Mouse (Mus musculus) inflammation-experienced regulatory T-cells, adult 6 months (primary cell): Measurements from ENCODE around the gene Miga1. TPM values are rescaled to one million over a fixed set of nuclear protein-coding genes. Genes with fewer than 3 reads are reported as not detected.

ENCODE experiments used
- ATAC-seq: one replicate; pipeline ENCODE4 v1.8.0; 2017
- polyA plus RNA-seq, 3 experiments: library from polyadenylated mRNA; unstranded; fragments of 100-300 nt; shearing (Covaris generic); gene quantifications; one replicate each; pipeline ENCODE4 v1.2.1; 2017

Gene Miga1
- polyA plus RNA-seq: 10 to 100 TPM in 1 of 3 experiments, 1 to 10 TPM in 2; 2.4 to 10.1 (median 6.2) TPM

DNA sequence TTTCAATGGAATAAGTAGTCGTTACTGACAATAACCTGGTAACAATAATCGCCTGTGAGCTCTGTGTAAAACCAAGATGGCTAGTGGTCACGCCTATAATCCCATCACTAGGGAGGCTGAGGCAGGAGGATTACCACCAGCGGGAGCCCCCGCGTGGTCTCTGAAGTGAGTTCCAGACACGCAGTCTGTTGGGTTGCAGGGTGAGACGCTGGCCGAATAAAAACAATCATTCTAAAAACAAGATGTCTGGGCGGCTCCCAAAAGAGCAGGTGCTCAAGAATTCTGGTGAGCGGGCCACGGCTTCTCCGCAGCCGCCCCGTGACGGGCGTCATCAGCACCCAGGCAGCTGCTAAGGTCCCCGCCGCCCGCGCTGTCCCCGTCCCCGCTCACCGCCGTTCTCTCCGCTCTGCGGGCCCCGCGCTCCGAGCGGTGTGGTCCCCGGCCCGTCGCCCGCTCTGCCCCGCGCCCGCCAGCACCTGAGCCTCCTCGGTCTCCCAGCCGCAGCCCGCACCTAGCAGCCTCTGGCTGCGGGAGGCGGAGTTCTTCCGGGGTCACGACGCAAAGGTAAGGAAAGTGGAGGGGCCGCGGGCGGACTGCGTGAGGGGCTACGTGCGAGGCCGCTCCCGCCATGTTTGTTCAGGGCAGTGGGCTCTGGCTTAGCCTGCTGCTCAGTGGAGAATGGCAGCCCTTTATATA, at the start of gene Miga1:
TSS of gene Miga1 (minus strand) at position 546 of the 696 bp plus-strand sequence.
- ATAC-seq: peak; percentile 68

DNA sequence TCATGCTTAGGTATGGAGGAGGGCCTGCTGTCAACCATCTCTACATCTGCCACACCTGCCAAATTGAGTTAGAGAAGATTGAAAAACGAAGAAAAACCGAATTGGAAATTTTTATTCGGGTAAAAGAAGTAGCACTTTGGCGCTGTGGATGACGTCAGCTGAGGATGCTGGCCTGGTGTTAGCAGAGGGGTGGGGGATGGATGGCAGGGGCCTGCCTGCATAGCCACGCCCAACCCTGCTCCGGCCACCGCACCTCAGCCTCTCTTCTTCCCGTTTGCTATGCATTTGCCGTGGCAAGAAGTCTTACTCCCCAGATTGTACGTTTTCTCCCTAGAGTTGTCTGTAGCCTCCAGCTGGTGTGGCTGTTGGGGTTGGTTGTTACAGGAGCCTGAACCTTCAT, 43.9 kb upstream of the Miga1 start:
- no peak for ATAC-seq

DNA sequence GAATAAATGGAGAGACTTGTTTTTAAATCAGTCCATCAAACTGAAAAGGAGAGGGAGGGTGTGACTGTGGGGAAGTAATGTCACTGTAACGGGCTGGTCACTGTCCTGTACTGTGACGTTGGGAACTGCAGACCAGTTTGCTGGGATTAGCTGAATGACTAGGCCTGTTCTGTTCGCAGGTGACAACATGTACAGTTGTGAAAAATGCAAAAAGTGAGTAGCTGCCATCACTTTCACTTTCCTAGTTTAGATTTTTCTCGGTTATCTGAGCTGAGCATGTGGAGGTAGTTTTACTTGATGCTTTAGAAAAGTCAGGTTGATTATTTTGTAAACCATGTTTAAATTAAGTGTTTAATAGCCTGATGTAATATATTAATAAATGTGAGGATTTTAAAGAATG, 35.9 kb upstream of the Miga1 start:
- no peak for ATAC-seq

DNA sequence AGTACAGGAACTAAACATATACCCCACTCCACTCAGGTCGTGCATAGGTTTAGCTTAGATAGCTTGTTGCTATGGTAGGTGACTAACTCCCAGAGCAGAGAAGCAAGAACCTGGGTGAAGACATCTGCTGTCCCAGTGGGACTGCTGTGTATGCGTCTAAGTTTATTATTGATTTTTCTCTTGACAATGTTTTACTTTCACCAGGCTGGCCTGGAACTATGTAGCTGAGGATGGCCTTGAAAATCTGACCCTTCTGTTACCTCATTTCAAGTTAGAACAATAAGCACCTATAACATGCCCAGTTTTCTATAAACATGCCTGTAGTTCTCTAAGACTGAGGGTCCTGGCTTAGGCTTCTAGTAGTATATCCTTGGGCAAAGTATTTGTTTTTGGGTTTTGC, 24.0 kb upstream of the Miga1 start:
- ATAC-seq: no peak

DNA sequence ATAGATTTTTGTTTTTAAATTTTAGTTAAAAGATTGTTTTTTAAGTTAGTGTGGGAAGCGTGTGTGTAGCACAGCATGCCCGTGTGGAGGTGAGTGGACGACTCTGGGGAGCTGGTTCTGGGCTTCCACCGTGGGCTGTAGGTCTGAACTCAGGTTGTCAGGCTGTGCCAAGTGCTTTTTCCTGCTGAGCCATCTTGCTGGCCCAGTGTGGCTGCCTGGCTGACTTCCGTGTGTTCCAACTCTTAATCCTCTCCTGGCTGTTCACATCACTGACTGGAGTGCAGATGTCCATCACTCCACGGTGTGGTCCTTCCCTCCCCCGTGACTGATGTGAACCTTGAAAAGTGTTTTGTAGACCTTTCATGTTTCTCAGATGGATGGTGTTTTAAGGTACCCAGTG, 18.9 kb upstream of the Miga1 start:
- no peak for ATAC-seq

DNA sequence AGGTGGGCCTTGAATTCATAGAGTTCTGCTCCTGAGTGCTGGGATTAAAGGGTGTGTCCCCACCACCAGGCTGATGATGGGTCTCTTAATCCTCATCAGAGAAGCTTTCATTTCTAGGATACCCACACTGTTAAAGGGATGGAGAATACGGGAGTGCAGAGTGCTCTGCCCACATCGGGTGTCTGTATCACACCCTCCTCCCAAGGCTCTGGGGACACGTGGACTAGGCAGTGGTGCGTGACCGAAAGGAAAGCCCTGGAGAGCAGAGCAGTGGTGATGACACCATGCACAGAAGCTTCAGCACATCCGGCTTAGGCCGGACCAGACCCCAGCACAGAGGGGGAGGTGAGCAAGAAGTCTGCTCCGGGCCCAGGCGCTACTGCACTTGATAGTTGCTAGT, 16.5 kb upstream of the Miga1 start:
- no peak for ATAC-seq

DNA sequence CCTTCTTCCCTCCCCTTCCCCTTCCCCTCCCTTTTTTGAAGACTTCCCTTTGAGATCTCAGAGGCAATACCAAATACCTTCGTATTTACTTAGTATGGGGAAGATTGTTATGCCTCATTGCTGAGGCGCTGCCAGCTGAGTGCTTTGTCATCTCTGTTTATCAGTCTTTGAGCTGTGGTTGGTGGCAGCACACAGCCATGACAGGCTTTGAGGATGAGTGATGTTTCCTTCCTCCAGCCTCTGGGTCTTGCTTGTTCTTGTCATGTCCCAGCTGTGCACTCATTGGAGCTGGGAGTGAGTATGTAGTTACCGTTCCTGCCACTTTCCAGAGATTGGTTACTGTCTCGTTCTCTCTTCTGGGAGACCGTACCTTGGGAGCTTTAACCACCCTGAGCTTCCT, 15.2 kb upstream of the Miga1 start:
- ATAC-seq: no peak

DNA sequence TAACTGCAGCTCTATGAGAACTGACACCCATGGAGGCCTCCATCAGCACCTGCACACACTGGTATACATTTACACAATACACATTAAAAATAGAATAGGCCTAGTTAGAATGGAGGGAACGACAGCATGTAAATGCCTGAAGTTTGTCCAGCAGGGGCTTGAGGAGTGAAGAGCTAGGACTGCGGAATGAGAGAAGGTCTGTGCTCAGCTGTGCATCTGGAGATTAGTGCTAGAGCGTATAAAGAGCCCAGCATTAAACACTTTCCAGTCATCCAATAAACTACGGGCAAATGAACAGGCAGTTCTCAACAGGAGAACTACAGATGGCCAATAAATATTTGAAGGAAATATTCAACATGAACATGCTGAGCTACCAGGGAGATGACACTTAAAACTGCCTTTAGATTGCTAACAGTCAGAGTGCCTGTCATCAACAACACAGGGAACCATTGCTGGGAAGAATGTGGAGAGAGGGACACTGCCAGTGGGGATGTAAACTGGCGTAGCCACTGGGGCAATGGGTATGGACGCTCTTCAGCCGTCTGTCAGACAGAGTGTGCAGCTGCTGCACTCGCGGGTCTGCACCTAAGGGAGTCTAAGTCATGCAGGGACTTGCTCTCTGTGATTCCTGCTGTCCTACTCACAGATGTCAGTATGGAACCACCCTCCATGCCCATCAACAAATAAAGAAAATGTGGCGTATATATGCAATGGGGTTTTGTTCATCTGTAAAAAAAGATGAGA, 13.4 kb upstream of the Miga1 start:
- ATAC-seq: no peak

DNA sequence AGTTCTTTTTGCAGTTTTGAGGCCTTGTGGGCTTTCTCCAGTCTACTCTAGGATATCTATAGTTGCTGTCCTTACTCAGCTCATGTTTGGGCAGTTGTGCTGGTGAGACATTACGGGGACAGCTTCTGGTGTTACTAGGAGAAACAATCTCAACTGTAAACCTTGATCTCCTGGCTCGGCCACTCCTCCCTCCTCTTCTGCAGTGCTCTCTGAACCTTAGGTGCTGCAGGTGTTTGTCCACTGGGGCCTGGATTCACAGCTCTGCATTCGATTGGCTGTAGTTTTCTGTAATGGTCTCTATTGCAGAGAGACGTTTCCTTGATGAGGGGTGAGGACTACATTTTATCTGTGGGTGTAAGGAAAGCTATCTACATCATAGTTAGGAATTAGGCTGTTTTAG, 12.1 kb upstream of the Miga1 start:
- ATAC-seq: no peak

DNA sequence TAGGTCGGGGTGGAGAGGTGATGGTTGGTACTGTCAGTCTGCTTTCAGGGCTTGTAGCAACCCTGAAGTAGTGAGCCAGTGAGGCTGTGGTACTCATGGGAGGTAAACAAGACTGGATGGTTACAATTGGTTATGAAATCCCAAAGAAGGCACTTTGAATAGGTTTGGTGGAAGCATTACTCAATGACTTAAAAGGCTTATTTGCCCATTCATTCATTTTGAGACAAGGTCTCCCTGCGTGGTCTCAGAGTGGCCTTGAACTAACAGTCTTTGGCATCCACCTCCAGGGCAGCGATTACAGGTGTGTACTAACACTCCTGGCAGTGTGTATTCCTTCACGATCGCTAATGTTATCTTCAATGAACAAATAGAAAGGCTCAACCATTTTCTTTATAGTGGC, 10.8 kb upstream of the Miga1 start:
- ATAC-seq: no peak

DNA sequence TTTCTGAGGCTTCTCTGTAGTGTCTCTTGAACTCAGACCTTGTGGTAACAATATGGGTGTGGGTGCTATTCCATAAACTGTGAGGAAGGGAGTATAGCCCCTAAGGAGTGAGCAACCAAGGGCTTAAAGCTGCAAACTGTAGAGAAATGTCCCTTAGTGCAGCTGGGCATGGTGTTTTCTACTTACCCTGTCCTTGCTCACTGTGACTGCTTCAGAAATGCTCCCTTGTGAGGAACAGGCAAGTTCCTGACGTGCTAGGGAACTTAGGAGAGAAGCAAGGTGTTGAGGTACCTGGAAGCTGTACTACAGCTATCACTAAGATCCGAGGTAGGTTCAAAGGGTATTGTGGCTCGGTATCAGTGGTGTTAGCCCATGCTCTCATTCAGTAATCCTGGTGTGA, 10.2 kb upstream of the Miga1 start:
- ATAC-seq: no peak

DNA sequence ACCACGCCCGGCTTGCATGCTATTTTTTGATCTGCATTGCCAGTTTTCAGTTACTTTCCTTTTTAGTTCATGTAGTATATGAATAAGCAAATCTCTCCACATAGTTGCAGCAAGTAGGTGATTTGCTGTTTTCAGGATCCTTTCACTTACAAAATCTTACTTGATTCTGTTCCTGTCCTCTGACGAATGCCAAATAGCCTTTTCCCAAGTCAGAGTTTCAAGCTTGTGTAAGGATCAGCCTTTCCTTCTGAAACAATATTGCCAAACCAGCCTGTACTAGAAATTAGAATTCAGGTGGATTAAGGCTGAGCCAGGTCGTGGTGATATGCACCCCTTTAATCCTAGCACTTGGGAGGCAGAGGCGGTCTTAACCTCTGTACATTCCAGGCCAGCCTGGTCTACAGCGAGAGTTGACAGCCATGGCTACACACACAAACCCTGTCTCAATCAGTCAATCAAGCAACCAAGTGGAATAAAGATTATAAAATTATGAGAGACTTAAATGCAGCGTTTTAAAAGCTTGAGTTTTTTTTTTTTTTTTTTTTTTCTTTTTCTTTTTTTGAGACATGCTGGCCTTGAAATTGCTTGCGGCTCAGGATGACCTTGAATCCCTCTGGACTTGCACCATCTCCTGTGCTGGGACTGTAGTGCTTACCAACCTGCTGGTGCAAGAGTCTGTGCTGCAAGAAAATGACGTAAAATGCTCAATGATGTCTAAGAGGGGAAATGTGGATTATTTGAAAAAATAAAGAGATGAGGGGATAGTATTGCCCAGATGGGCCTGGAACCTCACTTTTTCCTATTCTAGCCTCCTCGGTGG, 8.0 kb upstream of the Miga1 start:
- no peak for ATAC-seq

DNA sequence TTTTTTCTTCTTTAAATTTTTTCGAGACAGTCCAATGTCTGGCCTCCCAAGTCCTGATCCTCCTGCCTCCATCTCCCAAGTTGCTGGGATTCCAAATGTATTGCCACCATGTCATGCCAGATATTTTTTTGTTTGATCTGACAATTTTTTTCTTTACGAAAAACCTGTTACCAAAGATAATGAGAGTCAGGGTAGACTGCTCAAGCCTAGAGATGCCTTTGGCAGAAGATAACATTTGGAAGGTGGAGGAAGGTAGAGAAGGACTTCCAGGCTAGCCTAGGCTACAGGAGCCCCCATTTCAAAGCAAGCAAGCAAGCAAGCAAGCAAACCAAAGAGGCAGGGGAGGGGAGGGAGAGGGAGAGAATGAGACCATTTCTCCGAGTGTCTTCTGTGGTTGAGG, 7.0 kb upstream of the Miga1 start:
- no peak for ATAC-seq

DNA sequence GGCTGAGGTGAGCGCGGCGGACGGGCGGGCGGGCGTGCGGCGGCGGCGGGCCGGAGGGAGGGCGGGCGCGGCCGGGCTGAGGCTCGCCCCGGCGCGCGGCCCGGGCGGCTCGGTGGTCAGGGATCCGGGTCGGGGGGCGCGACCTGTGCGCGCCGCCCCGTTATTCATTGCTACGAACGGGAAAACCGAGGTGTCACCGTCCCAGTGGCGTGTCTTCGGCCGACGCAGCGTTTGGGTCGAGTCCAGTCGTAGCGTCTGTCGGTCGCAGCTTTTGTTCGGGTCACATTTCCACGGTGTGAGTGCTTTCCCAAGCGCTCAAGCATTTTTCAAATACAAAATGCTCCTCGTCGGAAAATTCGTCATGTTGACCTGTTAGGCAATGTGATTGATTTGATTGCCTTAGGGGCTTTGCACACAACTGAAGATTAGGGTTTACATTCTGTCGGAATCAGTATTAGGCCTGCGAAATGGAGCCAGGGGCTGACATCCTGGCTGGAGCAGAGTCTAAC, 6.5 kb upstream of the Miga1 start:
- ATAC-seq: peak; percentile 25

DNA sequence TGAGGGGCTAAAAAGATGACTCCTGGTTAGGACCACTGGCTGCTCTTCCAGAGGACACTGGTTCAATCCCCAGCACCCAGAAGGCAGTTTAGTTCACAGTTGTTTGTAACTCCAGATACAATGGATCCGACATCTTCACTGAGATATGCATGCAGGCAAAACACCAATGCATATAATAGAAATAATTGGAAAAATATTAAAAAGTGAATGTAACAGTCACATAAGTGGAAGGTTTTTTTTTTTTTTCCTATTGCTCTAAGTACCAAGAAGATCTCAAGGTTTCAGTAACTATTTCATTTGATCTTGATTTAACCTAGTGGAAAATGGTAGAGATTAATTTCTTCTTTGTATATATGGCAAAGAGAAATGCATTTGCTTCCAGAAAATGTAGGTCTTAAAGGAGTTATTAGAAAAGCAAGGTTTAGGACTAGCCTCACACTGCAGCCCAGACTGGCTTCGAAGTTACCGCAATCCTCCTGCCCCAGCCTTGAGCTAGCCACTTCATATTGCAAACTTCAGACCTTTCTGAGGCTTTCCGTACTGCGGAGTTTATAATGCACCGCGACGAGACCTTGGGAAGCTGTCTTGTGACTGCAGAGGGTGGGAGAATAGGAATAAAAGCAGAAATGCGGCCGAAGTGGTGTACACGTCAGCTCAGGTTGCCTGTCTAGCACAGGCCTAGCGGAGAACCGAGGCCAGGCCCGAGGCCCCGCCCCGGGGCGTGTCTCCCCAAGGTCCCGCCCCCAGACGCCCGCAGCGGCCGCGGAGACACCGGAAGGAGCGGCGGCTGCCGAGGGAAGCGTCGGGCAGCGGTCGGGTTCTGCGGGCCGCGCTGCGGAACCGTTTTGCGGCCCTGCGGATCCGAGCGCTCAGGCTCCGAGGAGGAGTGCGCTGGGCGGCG, 5.8 kb upstream of the Miga1 start, which contains the start of gene Usp33:
TSS of gene Usp33 (plus strand) at position 747 of the 901 bp plus-strand sequence.
- ATAC-seq: peak; percentile 95

DNA sequence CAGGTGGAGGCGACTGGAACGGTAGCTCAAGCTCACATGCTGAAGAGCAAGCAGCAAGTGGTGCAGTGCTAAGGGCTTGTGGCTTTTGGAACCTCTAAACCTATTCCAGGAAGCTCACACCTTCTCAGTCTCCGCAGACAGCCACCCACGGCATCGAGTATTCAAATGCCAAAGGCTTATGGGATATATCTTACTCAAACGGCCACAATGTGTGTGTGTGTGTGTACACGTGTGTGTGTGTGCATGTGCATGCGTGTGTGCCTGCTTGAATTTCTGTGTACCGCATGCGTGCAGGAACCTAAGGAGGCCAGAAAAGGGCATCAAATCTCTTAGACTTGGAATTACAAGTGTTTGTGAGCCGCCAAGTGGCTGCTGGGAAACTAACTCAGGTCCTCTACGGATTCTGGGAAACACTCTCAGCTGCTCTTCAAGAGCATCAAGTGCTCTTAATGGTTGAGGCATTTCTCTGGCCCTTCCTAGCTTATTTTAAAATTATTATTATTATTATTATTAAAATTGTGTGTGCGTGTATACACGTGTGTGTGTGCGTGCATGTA, 2.8 kb upstream of the Miga1 start:
- ATAC-seq: no peak

DNA sequence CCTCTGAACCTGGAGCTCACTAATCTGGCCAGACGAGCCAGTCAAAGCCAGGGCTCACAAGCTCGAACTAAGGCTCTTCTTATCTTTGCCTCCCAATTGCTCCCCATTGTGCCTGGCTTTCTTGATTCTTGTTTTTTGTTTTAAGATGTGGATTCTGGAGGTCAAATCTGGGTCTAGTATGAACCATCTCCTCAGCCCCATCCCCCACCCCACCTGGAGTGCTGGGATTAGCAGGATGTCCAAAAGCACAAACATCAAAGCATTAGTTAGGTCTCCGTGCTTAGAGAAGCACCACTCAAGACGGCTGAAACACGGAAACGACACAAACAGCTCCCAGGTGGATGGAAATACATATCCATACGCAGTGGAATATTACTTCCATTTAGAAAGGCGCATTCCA, 4.1 kb downstream of the Miga1 start:
- no peak for ATAC-seq

DNA sequence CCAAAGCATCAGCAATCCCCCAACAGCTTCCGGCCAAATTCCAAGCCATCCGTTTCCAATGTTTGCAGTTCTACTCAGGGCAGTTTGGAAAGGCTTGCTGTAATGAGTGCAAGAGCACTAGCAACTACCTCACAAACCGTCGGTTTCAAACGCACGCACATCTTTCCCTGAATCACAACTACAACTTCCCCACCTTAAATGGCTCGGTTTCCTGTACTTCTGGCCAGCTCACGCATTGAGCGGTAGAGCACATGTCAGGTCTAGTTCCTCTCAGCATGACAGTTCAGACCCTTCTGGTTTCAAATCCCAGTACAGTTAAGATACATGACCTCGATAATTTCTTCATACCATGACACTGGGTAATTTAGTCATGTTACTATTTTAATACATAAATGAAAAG, 6.6 kb downstream of the Miga1 start:
- no peak for ATAC-seq

DNA sequence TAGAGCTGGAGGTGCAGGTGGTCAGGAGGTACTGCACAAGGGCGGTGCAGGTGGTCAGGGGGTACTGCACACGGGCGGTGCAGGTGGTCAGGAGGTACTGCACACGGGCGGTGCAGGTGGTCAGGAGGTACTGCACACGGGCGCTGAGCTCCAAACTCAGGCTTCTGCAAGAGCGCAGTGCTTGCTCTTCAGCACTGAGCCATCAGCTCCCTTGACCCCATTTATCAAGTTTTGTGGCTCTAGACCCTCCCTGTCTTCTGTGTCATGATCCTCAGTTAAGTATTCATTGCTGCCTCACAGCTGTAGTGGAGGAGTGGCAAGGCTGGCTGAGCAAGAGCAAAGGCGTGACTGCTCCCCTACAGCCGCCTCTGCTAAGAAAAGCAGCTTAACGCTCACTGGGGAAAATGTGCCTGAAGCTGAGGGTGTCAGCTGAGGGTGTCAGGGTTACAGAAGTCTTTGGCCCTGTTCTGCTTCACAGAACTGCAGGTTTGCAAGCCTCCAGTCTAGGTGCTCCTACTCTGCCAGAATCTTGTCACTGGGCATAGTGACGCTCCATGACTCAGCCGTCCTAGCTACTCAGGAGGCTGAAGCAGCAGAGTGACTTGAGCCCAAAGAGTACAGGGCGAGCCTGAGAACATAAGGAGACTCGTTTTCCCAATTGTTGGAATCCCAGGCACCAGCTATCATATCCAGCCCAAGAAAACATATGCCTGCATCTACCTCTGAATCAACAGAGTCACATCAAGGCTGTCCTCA, 7.5 kb downstream of the Miga1 start:
- no peak for ATAC-seq

DNA sequence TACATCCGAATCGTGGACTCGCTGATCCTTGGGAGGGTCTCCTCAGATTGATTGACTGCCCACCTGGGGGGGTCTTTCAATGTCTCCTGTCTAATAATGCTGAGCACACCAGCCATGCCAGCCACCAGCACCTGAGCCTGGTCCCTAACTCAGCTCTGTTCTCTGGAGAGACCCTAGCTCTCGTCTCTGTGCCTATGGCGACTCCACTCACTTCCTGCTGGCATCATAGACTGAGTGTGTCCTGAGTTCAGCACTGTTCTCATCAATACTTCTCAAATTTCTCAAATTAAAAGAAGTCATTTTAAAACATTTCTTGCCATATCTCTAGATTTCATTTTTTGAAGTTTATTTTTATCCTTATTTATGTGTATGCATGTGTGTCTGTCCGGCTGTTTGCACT, 8.1 kb downstream of the Miga1 start:
- ATAC-seq: no peak
